Mouse (Mus musculus) kidney, adult 9 months (tissue): ENCODE data around the gene Supt4a.

ENCODE experiments used
- DNase-seq: peaks from one replicate; pipeline ENCODE4 v3.0.0; 2022

Supt4a gene

DNA sequence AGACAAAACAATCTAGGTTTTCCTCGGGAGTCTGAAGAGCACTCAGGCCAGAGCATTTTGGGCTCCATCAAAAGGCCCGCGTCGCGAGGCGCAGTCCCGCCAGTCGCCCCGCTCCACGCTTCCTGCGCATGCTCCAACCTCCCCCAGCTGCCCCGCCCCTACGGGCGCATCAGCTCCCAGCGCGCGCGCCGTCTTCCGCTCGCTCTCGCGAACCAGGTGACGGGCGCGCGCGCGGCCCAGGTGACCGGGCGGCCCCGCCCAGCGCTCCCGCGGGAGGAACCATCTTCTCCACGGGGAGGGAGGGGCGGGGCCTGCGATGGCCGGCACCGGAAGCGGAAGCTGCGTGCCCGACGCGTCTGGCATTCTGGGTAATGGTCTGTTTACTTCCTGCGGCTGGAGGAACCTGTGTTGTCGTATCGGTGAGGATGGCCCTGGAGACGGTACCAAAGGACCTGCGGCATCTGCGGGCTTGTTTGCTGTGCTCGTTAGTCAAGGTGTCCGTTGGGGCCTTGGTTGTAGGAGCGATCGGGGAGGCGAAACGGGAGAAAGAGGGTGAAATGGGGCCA lies at the start of gene Supt4a:
Gene Supt4a (plus strand): TSS at position 378 of the 566 bp plus-strand sequence.
- peak; percentile 97 for DNase-seq

DNA sequence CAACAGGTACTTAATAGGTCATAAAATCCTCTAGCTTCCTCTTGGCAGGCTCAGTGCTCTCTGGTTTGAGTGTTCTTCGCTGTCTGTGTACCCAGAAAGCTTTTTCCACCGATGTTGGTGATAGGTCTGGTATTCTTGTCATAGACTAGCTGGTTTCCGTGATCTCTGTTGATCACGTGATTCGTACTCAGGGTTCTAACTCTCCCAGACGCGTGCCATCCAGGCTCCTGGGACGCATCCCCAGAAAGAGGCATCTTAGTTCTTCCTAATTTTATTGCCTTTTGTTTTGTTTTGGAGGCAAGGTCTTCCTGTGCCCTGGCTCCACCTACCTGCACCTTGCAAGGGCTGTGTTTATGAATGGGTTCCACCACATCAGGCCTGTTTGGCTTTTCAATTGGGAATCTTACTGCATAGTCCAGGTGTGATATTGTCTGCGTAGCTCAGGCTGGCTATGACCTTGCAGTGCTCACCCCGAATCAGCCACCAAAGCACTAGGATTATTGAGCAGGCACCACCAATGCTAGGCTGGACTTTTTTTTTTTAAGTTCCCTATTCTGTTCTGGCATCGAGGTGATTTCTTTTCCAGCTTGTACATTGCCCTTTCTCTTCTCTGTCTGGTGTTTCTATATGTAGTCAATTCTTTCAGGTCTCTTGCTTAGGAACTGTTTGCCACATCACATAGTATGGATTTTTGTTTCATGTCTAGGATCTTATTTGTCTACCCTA lies 48.7 kb upstream of the Supt4a start:
- DNase-seq = no peak

- peak; percentile 83 for DNase-seq
Observed at GRCm38 (mm10) chr11:87689402-87689808, 47.9 kb upstream of the Supt4a start.

DNA sequence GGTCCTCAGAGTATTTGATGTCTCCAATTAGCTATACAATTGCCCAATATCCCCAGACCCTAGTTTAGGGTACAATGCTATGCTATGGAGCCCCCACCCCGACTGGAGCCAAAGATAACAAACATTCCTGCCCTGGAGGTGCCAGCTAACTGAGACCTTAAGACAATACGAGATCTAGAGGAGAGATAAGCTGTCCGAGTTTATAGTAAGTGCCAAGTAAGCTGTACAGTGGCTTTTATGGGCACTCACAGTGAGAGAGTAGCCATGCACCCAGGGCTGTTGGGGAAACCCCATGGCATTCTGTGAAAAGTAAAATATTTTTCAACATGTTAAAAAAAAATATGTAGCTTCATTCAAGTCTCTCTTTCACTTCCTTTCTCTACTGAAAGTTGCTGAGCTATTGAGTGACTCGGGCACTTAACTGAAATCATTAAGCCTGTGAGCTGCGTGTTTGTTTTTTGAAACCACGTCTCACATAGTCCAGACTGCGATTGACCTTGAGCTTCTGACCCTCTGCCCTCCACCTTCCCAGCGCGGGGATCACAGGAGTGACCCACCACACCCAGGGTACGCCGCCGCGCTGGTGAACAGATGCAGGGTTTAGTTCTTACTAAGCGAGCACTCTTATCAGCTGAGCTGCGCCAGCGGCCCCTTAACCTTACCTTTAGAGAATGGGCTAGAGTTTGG lies 47.2 kb upstream of the Supt4a start:
- no peak for DNase-seq

DNA sequence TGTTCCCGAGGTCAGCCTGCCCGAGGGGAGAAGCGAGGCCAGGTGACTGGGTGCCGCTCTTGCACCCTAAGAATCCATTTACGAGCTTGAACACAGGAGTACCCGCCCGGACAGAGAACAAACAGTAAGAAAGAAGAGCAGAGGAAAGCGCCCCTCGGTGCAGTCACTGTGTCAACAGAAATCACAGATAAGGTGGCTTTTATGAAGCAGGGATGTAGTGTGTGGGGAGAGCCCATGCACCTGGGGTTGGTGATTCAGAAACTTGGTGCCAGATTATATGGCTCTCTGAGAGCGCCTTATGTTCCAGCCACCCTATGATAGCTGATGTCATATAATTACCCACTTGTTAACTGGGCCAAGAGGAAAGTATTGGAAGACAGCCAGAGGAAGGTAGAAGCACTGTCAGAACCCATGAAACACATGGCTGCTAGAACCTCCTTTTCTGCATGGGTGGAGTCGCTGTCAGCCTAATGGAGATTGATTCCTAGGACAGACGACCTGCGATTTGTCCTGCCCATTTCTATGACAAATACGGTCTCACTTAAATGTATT lies 40.1 kb upstream of the Supt4a start:
- no peak for DNase-seq

GRCm38 (mm10) chr11:87698126-87698525 lies 39.2 kb upstream of the Supt4a start:
- DNase-seq = no peak

DNA sequence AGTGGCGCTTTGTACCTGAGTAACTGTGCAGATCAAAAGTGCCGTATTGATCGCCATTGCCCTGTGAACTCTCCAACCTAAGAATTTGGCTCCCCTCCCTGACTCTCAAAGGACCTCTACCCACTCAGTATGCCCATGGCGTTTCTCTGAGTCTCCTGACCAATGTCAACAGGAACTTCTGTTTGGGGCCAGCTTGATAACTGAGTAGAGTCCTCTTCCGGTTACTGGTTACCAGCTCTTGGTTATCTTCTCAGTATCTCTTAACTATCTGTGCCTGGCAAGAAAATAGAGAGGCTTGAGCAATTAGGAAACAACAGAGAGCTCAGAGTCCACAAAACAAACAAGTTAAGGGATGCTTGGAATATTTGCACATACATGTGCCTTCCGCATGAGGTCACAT lies 36.2 kb upstream of the Supt4a start:
- no peak for DNase-seq

DNA sequence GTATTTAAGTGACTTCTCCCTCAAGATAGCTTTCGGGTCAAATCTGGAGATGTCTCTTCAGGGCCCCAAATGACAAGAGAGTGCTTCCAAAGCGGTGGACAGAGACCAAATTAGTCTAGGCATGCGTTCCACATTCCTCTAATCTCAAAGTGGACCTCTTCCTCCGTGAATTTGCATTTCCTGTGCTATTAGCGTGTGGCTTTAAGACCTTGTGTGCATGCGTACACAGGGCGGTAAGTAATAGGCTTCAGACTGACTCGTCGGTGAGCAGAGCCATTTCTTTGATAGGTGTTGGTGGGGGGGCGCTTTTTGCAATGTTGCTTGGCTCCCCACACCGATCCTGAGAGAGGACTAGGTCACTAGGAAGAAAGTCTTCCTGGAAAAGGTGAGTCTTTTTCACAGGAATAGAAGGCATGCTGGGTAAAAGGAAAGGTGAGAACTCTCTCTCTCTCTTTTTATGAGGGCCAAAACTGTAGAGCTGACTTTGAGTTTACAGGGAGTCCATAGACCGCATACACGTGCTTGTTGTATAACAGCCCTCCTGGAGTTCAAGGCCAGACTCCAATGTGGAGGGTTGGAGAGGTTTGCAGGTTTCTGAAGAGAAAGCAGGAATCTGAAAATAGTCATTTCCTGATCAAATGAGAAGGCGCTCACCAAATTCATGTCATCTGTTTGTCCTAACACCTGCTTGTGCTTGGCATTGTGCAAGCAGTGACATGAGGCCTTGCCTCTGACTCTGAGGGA lies 35.3 kb upstream of the Supt4a start:
- peak; percentile 43 for DNase-seq

DNA sequence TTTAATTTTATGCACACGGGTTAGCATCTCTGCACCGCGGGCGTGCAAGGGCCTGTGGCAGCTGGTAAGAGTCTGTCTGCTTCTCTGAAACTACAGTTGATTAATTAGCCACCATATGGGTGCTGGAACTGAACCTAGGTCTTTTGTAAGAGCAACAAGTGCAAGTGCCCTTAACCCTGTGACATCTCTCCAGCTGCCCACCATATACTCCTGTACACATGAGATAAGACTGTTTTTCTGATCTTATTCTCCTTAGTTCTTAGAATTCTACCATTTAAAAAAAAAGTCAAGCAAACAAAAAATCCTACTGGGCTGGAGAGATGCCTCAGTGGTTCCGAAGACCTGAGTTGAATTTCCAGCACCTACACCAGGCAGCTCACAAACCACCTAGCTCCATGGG lies 33.7 kb upstream of the Supt4a start:
- no peak for DNase-seq

DNA sequence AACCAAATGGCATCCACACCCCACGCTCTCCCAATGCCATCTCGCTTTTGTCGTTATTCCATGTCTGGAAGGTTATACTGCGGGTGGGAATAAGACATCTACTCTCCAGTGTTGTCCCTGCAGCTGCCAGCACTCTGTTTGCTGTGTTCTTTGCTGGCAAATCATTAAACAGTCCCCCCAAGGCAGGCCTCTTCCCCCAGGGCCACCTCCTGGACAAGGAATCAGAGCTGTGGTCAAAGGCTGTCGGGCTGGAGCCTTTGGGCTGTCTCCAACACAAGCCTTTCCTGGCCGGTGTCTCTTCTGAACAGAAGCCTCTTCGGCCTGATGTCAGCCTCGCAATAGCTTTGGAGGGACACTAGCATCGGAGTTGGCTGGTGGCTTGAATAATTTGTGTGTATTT lies 33.1 kb upstream of the Supt4a start:
- peak; percentile 75 for DNase-seq

- DNase-seq = no peak
Observed at GRCm38 (mm10) chr11:87707570-87707969, 29.8 kb upstream of the Supt4a start.

GRCm38 (mm10) chr11:87708979-87709378 lies 28.4 kb upstream of the Supt4a start:
- no peak for DNase-seq

DNA sequence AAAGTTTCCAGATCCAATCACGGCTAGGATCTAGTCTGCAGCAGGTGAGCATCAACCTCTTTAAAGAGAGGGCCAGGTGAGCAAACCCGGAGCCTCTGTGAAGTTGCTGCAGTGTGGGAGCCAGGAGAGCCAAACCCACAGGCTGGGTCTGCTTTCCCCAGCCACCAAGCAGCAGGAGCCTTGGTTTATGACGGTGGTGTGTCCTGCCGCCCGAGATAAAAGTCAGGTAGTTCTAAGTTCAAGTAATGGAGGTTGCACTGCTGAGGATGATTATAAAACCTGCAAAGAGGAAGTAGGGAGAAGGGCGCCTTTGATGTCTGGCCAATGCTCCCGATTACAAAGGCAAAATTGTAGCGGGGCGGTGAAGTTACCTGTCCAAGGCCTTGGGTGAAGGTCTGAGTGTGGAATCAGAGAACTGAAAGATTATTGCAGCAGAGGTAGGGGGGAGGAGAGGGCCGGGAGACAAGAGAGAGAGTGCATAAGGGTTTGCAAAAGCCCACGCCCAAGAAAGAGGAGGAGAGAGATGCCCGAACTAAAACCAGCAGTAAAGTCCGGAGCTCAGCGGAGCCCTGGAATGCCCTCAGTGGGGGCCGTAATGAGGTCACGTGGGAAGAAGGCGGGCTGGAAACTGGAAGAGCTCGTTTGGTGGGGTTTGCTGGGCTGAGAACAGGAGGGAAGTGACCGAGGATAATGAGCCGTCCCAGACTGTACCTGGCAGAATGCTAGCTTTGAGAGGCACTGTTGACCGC lies 27.7 kb upstream of the Supt4a start:
- DNase-seq = peak; percentile 78

DNA sequence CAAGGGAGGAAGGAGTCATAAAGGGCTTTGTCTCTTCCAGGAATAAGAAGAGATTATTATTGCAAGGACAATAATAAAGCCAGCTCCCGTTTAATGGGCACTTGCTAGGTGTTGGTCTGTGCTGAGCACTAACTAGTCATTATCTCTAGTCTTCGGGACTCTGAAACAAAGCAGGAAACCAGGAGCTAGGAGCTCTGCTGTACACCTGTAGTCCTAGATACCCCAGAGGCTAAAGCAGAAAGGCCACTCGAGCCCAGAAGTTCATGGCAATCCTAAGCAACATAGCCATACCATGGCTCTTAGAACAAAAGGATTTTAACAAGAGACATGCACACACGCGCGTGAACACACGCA lies 27.1 kb upstream of the Supt4a start:
- no peak for DNase-seq

- no peak for DNase-seq
Observed at GRCm38 (mm10) chr11:87712188-87712587, 25.2 kb upstream of the Supt4a start.

GRCm38 (mm10) chr11:87715999-87716398 lies 21.4 kb upstream of the Supt4a start:
- no peak for DNase-seq

DNA sequence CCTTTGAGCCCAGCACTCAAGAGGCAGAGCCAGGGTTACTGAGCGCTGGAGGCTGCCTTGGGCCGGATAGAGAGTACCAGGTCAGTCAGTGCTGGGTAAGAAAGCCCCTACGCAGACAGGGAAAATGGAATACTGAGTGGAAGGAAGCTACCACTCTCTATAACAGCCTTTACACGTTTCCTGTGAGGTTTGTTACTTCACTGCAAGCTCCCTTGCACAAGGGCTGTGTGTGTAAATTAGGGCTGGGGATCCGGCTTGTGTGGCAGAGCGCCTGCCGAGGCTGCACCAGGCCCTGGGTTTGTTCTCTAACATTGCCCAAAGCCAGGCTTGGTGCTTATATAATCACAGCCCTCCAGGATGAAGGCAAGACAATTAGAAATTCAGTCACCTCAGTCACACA lies 17.8 kb upstream of the Supt4a start:
- DNase-seq = no peak

DNA sequence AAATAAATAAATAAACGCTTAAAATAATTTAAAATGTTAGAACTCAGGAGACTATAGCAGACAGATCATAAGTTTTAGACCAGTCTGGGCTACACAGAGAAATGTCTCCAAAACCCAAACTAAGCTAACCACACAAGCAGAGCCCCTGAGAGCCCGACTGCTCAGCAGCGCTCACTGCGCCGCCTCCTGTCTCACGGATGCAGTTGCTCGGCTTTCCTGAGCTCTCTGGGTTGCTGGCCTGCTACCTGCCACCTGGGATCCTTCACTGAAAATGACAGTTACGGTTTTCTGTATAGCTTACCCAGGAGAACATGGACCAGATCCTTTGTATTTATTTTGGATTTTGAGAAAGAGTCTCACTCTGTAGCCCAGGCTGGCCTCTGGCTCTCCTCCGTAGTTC lies 17.0 kb upstream of the Supt4a start:
- no peak for DNase-seq

DNA sequence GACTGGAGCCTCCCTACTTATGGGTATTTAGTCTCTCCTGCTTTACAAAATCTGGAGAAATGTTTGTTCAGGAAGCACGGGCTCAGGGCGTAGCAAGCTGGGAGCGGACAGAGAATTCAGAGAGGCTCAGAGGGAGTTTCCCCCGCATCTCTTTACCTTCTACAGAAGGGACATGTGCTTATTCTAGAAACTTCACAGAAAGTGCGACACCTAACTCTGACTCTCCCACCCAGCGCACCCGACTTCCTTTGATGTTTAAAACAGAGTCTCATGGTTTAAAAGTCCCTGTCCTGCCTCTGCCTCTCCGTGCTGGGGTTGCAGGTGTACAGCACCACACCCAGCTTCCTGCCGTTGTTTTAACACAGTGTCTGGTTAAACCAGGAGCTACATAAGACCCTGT lies 16.5 kb upstream of the Supt4a start:
- DNase-seq = no peak

DNA sequence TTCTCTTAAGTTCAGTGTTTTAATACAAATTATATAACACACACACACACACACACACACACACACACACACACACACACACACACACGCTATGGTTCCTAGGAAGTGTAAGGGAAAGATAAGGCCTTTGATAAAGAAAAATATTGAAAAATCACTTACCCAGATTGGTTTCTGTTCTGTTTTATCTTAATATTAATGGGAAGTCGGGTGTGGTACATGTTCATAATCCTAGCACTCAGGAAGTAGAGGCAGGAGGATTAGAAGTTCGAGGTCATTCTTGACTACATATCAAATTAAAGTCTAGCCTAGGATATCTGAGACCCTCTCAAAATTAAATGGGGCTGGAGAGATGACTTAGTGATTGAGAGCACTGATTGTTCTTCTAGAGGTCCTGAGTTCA lies 15.2 kb upstream of the Supt4a start:
- DNase-seq = no peak

- no peak for DNase-seq
Observed at GRCm38 (mm10) chr11:87722891-87723290, 14.5 kb upstream of the Supt4a start.

- DNase-seq = no peak
Observed at GRCm38 (mm10) chr11:87725515-87725914, 11.8 kb upstream of the Supt4a start.
